Mouse (Mus musculus): ENCODE data around the gene Gm20388. TPM values are rescaled to one million over a fixed set of nuclear protein-coding genes. Genes with fewer than 3 reads are reported as not detected.

The Gm20388 gene
- polyA plus RNA-seq, 1 experiment = 28.1 TPM

- H3K4me3 ChIP-seq (ENCODE audit: low read depth, low read length) = no peak overlapping the region
- H3K9ac ChIP-seq (ENCODE audit: low read depth, poor library complexity, severe bottlenecking) = no peak overlapping the region
- H3K36me3 ChIP-seq (ENCODE audit: control insufficient read depth, insufficient read depth, low read length, poor library complexity, severe bottlenecking) = no peaks in the 10 kb centered on the region
- H3K27ac ChIP-seq (ENCODE audit: insufficient read depth, low read length) = no peak overlapping the region
- no peaks in the 10 kb centered on the region for H3K9me3 ChIP-seq (replicated peaks; ENCODE audit: control insufficient read depth, insufficient read depth, low read length, poor library complexity, severe bottlenecking)
- TF ChIP-seq POLR2A (IDR thresholded peaks at IDR 0.05; ENCODE audit: insufficient read depth, low read length) = no peak
- no peak for TF ChIP-seq EP300 (IDR thresholded peaks at IDR 0.05; ENCODE audit: insufficient read depth, low read depth, low read length)
- TF ChIP-seq CTCF (IDR thresholded peaks at IDR 0.05; ENCODE audit: low read depth, low read length) = no peak
- no peaks in the 10 kb centered on the region for H3K4me1 ChIP-seq (ENCODE audit: control insufficient read depth, insufficient read depth, low read length)
- no peaks in the 10 kb centered on the region for H3K27me3 ChIP-seq (ENCODE audit: control insufficient read depth, insufficient read depth, low read length, poor library complexity, severe bottlenecking)
Observed at GRCm38 (mm10) chr8:122727412-122727811, 2816.8 kb downstream of the Gm20388 start.

- no peaks in the 10 kb centered on the region for H3K27me3 ChIP-seq (ENCODE audit: control insufficient read depth, insufficient read depth, low read length, poor library complexity, severe bottlenecking)
- no peak overlapping the region for H3K27ac ChIP-seq (ENCODE audit: insufficient read depth, low read length)
- TF ChIP-seq CTCF (IDR thresholded peaks at IDR 0.05; ENCODE audit: low read depth, low read length) = no peak
- no peak for TF ChIP-seq POLR2A (IDR thresholded peaks at IDR 0.05; ENCODE audit: insufficient read depth, low read length)
- TF ChIP-seq EP300 (IDR thresholded peaks at IDR 0.05; ENCODE audit: insufficient read depth, low read depth, low read length) = no peak
- H3K9me3 ChIP-seq (replicated peaks; ENCODE audit: control insufficient read depth, insufficient read depth, low read length, poor library complexity, severe bottlenecking) = no peaks in the 10 kb centered on the region
- H3K9ac ChIP-seq (ENCODE audit: low read depth, poor library complexity, severe bottlenecking) = no peak overlapping the region
- no peaks in the 10 kb centered on the region for H3K4me1 ChIP-seq (ENCODE audit: control insufficient read depth, insufficient read depth, low read length)
- H3K36me3 ChIP-seq (ENCODE audit: control insufficient read depth, insufficient read depth, low read length, poor library complexity, severe bottlenecking) = no peaks in the 10 kb centered on the region
- no peak overlapping the region for H3K4me3 ChIP-seq (ENCODE audit: low read depth, low read length)
Observed at GRCm38 (mm10) chr8:122728630-122729029, 2818.0 kb downstream of the Gm20388 start.

- no peak for TF ChIP-seq CTCF (IDR thresholded peaks at IDR 0.05; ENCODE audit: low read depth, low read length)
- no peak for TF ChIP-seq EP300 (IDR thresholded peaks at IDR 0.05; ENCODE audit: insufficient read depth, low read depth, low read length)
- TF ChIP-seq POLR2A (IDR thresholded peaks at IDR 0.05; ENCODE audit: insufficient read depth, low read length) = no peak
- Histone ChIP-seq H3K36me3 (ENCODE audit: control insufficient read depth, insufficient read depth, low read length, poor library complexity, severe bottlenecking) (no peaks in the 10 kb centered on the region), H3K27ac (ENCODE audit: insufficient read depth, low read length) (no peak overlapping the region), H3K9me3 (replicated peaks; ENCODE audit: control insufficient read depth, insufficient read depth, low read length, poor library complexity, severe bottlenecking) (no peaks in the 10 kb centered on the region), H3K9ac (ENCODE audit: low read depth, poor library complexity, severe bottlenecking) (no peak overlapping the region), H3K4me1 (ENCODE audit: control insufficient read depth, insufficient read depth, low read length) (no peaks in the 10 kb centered on the region), H3K27me3 (ENCODE audit: control insufficient read depth, insufficient read depth, low read length, poor library complexity, severe bottlenecking) (no peaks in the 10 kb centered on the region), H3K4me3 (ENCODE audit: low read depth, low read length) (no peak overlapping the region)
Observed at GRCm38 (mm10) chr8:122735110-122735509, 2824.5 kb downstream of the Gm20388 start.

GRCm38 (mm10) chr8:122735542-122736473 is 2825.2 kb downstream of the Gm20388 start:
- no peak overlapping the region for H3K4me3 ChIP-seq (ENCODE audit: low read depth, low read length)
- no peaks in the 10 kb centered on the region for H3K36me3 ChIP-seq (ENCODE audit: control insufficient read depth, insufficient read depth, low read length, poor library complexity, severe bottlenecking)
- H3K27me3 ChIP-seq (ENCODE audit: control insufficient read depth, insufficient read depth, low read length, poor library complexity, severe bottlenecking) = no peaks in the 10 kb centered on the region
- H3K27ac ChIP-seq (ENCODE audit: insufficient read depth, low read length) = no peak overlapping the region
- no peak overlapping the region for H3K9ac ChIP-seq (ENCODE audit: low read depth, poor library complexity, severe bottlenecking)
- H3K9me3 ChIP-seq (replicated peaks; ENCODE audit: control insufficient read depth, insufficient read depth, low read length, poor library complexity, severe bottlenecking) = no peaks in the 10 kb centered on the region
- H3K4me1 ChIP-seq (ENCODE audit: control insufficient read depth, insufficient read depth, low read length) = no peaks in the 10 kb centered on the region
- no peak for TF ChIP-seq POLR2A (IDR thresholded peaks at IDR 0.05; ENCODE audit: insufficient read depth, low read length)
- TF ChIP-seq CTCF (IDR thresholded peaks at IDR 0.05; ENCODE audit: low read depth, low read length) = no peak
- no peak for TF ChIP-seq EP300 (IDR thresholded peaks at IDR 0.05; ENCODE audit: insufficient read depth, low read depth, low read length)

- H3K36me3 ChIP-seq (ENCODE audit: control insufficient read depth, insufficient read depth, low read length, poor library complexity, severe bottlenecking) = no peaks in the 10 kb centered on the region
- H3K27me3 ChIP-seq (ENCODE audit: control insufficient read depth, insufficient read depth, low read length, poor library complexity, severe bottlenecking) = no peaks in the 10 kb centered on the region
- H3K4me1 ChIP-seq (ENCODE audit: control insufficient read depth, insufficient read depth, low read length) = no peaks in the 10 kb centered on the region
- H3K9ac ChIP-seq (ENCODE audit: low read depth, poor library complexity, severe bottlenecking) = no peak overlapping the region
- H3K27ac ChIP-seq (ENCODE audit: insufficient read depth, low read length) = no peak overlapping the region
- TF ChIP-seq CTCF (IDR thresholded peaks at IDR 0.05; ENCODE audit: low read depth, low read length) (no peak), EP300 (IDR thresholded peaks at IDR 0.05; ENCODE audit: insufficient read depth, low read depth, low read length) (no peak), POLR2A (IDR thresholded peaks at IDR 0.05; ENCODE audit: insufficient read depth, low read length) (no peak)
- no peaks in the 10 kb centered on the region for H3K9me3 ChIP-seq (replicated peaks; ENCODE audit: control insufficient read depth, insufficient read depth, low read length, poor library complexity, severe bottlenecking)
- no peak overlapping the region for H3K4me3 ChIP-seq (ENCODE audit: low read depth, low read length)
Observed at GRCm38 (mm10) chr8:122736623-122737022, 2826.0 kb downstream of the Gm20388 start.

GRCm38 (mm10) chr8:122737071-122737470 is 2826.4 kb downstream of the Gm20388 start:
- Histone ChIP-seq H3K4me3 (ENCODE audit: low read depth, low read length) (no peak overlapping the region), H3K27ac (ENCODE audit: insufficient read depth, low read length) (no peak overlapping the region), H3K27me3 (ENCODE audit: control insufficient read depth, insufficient read depth, low read length, poor library complexity, severe bottlenecking) (no peaks in the 10 kb centered on the region), H3K4me1 (ENCODE audit: control insufficient read depth, insufficient read depth, low read length) (no peaks in the 10 kb centered on the region), H3K9me3 (replicated peaks; ENCODE audit: control insufficient read depth, insufficient read depth, low read length, poor library complexity, severe bottlenecking) (no peaks in the 10 kb centered on the region), H3K9ac (ENCODE audit: low read depth, poor library complexity, severe bottlenecking) (no peak overlapping the region), H3K36me3 (ENCODE audit: control insufficient read depth, insufficient read depth, low read length, poor library complexity, severe bottlenecking) (no peaks in the 10 kb centered on the region)
- TF ChIP-seq CTCF (IDR thresholded peaks at IDR 0.05; ENCODE audit: low read depth, low read length) = no peak
- TF ChIP-seq POLR2A (IDR thresholded peaks at IDR 0.05; ENCODE audit: insufficient read depth, low read length) = no peak
- no peak for TF ChIP-seq EP300 (IDR thresholded peaks at IDR 0.05; ENCODE audit: insufficient read depth, low read depth, low read length)

Data from ES-Bruce4 (cell line).